Mouse (Mus musculus): ENCODE data around the gene Fth1. TPM values are rescaled to one million over a fixed set of nuclear protein-coding genes. Genes with fewer than 3 reads are reported as not detected.

Fth1 gene
- polyA plus RNA-seq, 2 experiments, result 1,645 to 3,787 TPM

DNA sequence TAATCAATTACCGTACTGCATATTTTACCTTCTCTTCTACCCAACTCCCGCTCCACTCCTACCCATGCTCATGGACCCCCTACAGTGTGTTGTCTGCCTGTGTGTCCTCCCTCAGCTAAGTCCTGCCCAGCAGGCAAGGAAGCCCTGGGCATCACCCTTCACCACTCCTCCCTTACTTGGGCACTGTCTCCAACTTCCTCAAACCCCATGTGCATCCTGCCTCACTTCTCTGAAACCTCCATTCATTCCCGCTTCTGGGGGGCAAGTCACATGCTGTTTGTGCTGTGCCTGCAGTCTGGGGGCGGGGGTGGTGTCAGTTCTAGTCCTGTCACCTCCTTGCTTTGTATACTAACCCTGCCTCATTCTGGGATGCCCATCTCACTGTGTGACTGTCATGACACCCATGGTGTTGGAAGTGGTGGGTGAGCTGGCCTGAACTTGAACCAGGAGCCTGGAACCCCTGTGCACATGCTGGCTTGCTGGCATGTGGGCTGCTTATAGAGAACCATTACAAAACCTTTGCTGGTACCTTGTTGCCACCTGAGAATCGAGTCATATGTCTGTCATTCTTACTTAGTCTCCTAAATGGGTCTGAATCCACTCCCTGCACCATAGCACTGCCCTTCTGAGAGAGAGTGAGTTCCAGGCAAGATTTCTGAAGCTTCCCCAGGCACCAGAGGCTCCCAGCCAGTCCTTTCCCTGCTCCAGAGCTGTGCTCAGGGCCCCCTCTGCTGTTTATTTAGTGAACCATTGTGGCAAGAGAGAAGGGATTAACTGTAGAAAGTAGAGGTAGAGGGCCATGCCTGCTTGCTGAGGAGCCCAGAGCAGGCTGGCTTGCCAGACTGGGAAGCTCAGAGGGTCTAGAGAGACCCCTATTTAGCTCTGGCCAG lies 42.3 kb downstream of the Fth1 start:
- Histone ChIP-seq H3K27ac (no peak overlapping the region), H3K36me3 (replicated peaks; ENCODE audit: control insufficient read depth, insufficient read depth, low read depth) (peaks cover 74% of the 10 kb centered on the region), H3K9me3 (ENCODE audit: control insufficient read depth, low read length) (no peaks in the 10 kb centered on the region), H3K4me3 (ENCODE audit: insufficient read depth in 1 of 2, low read depth in 2 of 2, low read length in 2 of 2) (no peak overlapping the region), H3K9ac (replicated peaks) (no peak overlapping the region; the same call in 1 of the 2 replicates), H3K27me3 (ENCODE audit: control insufficient read depth, insufficient read depth, low read length) (no peaks in the 10 kb centered on the region), H3K4me2 (ENCODE audit: low read depth) (peak overlapping the region; percentile 16; the same call in 1 of the 2 replicates), H3K4me1 (replicated peaks; ENCODE audit: control insufficient read depth in 2 of 2, insufficient read depth in 2 of 2, low read length in 1 of 2) (peaks cover 24 to 57% of the 10 kb centered on the region in 2 experiments)
- ATAC-seq (ENCODE audit: insufficient read depth), result no peak
- no peak for DNase-seq (ENCODE audit: low read depth in 3 of 3, low spot score in 3 of 3)
- 71% methylated on average over 5 of the region's 5 CpGs for WGBS (ENCODE audit: insufficient replicate concordance)
- TF ChIP-seq CTCF (IDR thresholded peaks at IDR 0.05; ENCODE audit: low read depth), result peak; percentile 64
- no peak for TF ChIP-seq EP300 (IDR thresholded peaks at IDR 0.05; ENCODE audit: low read depth)

DNA sequence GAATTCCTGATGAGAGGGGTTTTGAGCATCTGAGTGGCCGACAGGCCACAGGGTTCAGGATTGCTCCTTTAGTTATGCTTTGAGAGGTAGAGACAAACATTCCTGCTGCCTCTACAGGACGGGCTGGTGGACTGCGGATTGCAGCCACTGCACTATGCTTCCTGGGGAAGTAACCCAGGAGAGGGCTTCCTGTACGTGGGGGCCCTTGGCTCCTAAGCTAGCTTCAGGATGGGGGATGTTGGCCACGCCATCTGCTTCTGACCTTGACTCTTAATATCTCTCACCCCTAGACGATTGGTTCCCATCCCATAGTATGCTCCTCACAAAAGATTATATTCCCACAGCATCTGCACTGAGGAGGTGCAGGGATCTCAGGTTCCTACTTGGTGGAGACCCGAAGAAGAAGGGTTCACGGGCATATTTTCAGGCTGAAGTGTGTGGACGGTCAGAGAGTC lies 42.9 kb downstream of the Fth1 start:
- Histone ChIP-seq H3K4me3 (ENCODE audit: insufficient read depth in 1 of 2, low read depth in 2 of 2, low read length in 2 of 2) (no peak overlapping the region), H3K27me3 (ENCODE audit: control insufficient read depth, insufficient read depth, low read length) (no peaks in the 10 kb centered on the region), H3K4me1 (replicated peaks; ENCODE audit: control insufficient read depth in 2 of 2, insufficient read depth in 2 of 2, low read length in 1 of 2) (peaks cover 23 to 55% of the 10 kb centered on the region in 2 experiments), H3K27ac (no peak overlapping the region), H3K9ac (replicated peaks) (no peak overlapping the region), H3K9me3 (ENCODE audit: control insufficient read depth, low read length) (no peaks in the 10 kb centered on the region), H3K36me3 (replicated peaks; ENCODE audit: control insufficient read depth, insufficient read depth, low read depth) (peaks cover 79% of the 10 kb centered on the region), H3K4me2 (ENCODE audit: low read depth) (peak overlapping the region; percentile 16; the same call in 1 of the 2 replicates)
- DNase-seq (ENCODE audit: low read depth in 3 of 3, low spot score in 3 of 3) (no peak), ATAC-seq (ENCODE audit: insufficient read depth) (no peak)
- WGBS (ENCODE audit: insufficient replicate concordance), result 39% methylated on average over 9 of the region's 9 CpGs
- no peak for TF ChIP-seq CTCF (IDR thresholded peaks at IDR 0.05; ENCODE audit: low read depth)
- TF ChIP-seq EP300 (IDR thresholded peaks at IDR 0.05; ENCODE audit: low read depth), result no peak

DNA sequence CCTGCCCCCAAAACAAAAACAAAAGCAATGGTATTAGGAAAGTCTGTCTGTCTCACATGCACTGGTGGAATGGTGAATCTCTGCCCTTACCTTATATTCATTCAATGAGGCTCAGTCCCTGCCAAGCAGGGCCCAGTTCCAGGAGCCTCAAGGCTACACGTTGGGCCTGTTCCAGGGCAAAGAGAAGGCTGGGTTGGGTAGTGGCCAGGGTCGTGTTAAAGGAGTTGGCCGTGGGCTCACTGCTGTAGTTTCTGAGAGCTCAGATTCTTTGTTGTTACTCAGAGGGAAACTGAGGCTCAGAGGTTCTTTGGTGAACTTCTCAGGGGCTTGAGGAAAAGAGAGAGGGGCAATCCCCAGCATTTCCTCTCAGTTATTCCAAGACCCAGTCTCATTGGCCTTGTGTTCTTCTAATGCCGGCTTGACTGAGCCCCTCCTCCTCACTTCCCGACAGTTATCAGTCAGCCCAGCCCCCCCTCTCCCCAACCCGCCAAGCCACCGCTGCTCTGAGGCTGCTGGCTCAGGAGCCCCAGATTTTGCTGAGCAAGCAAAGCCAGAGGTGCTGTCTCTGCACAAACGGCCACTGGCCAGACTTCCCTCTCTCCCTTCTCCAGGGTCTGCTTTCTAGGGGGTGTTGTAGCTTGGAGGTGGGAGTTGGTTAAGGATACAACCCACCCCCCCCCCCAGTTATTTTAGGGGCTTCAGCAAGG lies 44.9 kb downstream of the Fth1 start:
- H3K9me3 ChIP-seq (ENCODE audit: control insufficient read depth, low read length), result no peaks in the 10 kb centered on the region
- H3K4me3 ChIP-seq (ENCODE audit: insufficient read depth in 1 of 2, low read depth in 2 of 2, low read length in 2 of 2), result no peak overlapping the region
- peaks cover 82% of the 10 kb centered on the region for H3K36me3 ChIP-seq (replicated peaks; ENCODE audit: control insufficient read depth, insufficient read depth, low read depth)
- TF ChIP-seq CTCF (IDR thresholded peaks at IDR 0.05; ENCODE audit: low read depth), result no peak
- no peak for TF ChIP-seq EP300 (IDR thresholded peaks at IDR 0.05; ENCODE audit: low read depth)
- peak overlapping the region; percentile 0; the same call in 1 of the 2 replicates for H3K4me2 ChIP-seq (ENCODE audit: low read depth)
- ATAC-seq (ENCODE audit: insufficient read depth) (peak; percentile 26; the same call in 1 of the 2 replicates), DNase-seq (ENCODE audit: low read depth in 3 of 3, low spot score in 3 of 3) (no peak)
- peaks cover 13 to 38% of the 10 kb centered on the region in 2 experiments for H3K4me1 ChIP-seq (replicated peaks; ENCODE audit: control insufficient read depth in 2 of 2, insufficient read depth in 2 of 2, low read length in 1 of 2)
- no peak overlapping the region for H3K9ac ChIP-seq (replicated peaks)
- no peak overlapping the region for H3K27ac ChIP-seq
- no peaks in the 10 kb centered on the region for H3K27me3 ChIP-seq (ENCODE audit: control insufficient read depth, insufficient read depth, low read length)
- 16% methylated on average over 8 of the region's 8 CpGs for WGBS (ENCODE audit: insufficient replicate concordance)

DNA sequence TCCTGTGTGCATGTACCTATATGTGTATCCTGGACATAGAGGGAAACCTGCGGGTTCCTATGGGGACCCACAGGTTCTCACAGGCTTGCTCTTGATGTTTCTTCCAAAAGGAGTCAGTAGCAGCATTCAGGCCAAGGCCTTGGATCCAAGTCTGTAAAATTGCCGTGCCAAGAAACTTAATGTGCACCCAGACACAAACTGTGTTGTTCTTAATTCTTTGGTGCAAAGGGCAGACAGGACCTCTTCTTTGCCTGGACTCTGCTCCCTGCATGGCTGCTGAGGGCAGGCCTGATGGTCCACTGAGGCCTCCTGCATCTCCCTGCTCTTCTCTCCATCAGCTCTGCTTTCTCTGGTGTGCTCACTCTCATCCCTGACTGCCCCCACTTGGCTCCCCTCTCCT lies 49.3 kb downstream of the Fth1 start:
- Histone ChIP-seq H3K4me3 (ENCODE audit: insufficient read depth in 1 of 2, low read depth in 2 of 2, low read length in 2 of 2) (no peak overlapping the region), H3K36me3 (replicated peaks; ENCODE audit: control insufficient read depth, insufficient read depth, low read depth) (peaks cover 97% of the 10 kb centered on the region), H3K4me1 (replicated peaks; ENCODE audit: control insufficient read depth in 2 of 2, insufficient read depth in 2 of 2, low read length in 1 of 2) (peaks cover 0 to 6% of the 10 kb centered on the region in 2 experiments; a peak in 2 of 4 replicates), H3K27ac (no peak overlapping the region), H3K9me3 (ENCODE audit: control insufficient read depth, low read length) (no peaks in the 10 kb centered on the region), H3K27me3 (ENCODE audit: control insufficient read depth, insufficient read depth, low read length) (no peaks in the 10 kb centered on the region), H3K4me2 (ENCODE audit: low read depth) (no peak overlapping the region), H3K9ac (replicated peaks) (no peak overlapping the region)
- DNase-seq (ENCODE audit: low read depth in 3 of 3, low spot score in 3 of 3), result no peak
- WGBS (ENCODE audit: insufficient replicate concordance), result 97% methylated on average over 2 of the region's 2 CpGs
- TF ChIP-seq CTCF (IDR thresholded peaks at IDR 0.05; ENCODE audit: low read depth) (no peak), EP300 (IDR thresholded peaks at IDR 0.05; ENCODE audit: low read depth) (no peak)
- ATAC-seq (ENCODE audit: insufficient read depth), result no peak
